In genomic region chr4:96968545-96969164, GRCm38 (mm10) we compare ENCODE assay signal across 10 mouse cellular contexts.
DNase-seq lines count a peak whose midpoint lies in the region; ATAC-seq lines count a peak whose summit lies in the region.
"Had no signal": no experiment of that assay in that cellular context is flagged by ENCODE, and none has a peak within 500 bp of the region (broad histone marks: within the 10 kb centered on the region; RNA-seq: fewer than 3 reads in every experiment).

No protein-coding gene starts in this region.

- no peak overlapping the region for H3K4me3 ChIP-seq in kidney, embryonic 15.5 days (replicated peaks)

- no peak overlapping the region for H3K4me2 ChIP-seq in kidney, embryonic 15.5 days

- no peaks in the 10 kb centered on the region for H3K27me3 ChIP-seq in kidney, embryonic 15.5 days

- H3K27ac ChIP-seq in kidney, embryonic 15.5 days = no peak overlapping the region
- H3K27ac ChIP-seq: liver, embryonic 14.5 days had no signal

- DNase-seq in kidney, postnatal 14 days = no peak
- peak; percentile 27 to 58 for DNase-seq in right cerebral cortex, postnatal 10 days (ENCODE audit: low spot score in 2 of 2)
- DNase-seq in right cerebral cortex, postnatal 14 days = no peak
- DNase-seq in left cerebral cortex, adult 18-20 months (ENCODE audit: low spot score in 2 of 2) = peak; percentile 5 to 7
- DNase-seq in right cerebral cortex, postnatal 36 days (ENCODE audit: low spot score in 2 of 2) = peak; percentile 8 to 46
- no peak for DNase-seq in adrenal gland, postnatal 14 days
- DNase-seq in thymus, postnatal 36 days = no peak
- DNase-seq: heart, adult 18-20 months had no signal

- 52% methylated on average over 10 of the region's 10 CpGs for WGBS in kidney, embryonic 15.5 days

- ATAC-seq in kidney, embryonic 15.5 days (replicated peaks; ENCODE audit: low FRiP score) = peak; percentile 75; the same call in 1 of the 2 replicates

- H3K9me3 ChIP-seq in kidney, embryonic 15.5 days (replicated peaks) = no peaks in the 10 kb centered on the region

- H3K4me1 ChIP-seq in kidney, embryonic 15.5 days = no peaks in the 10 kb centered on the region

- H3K9ac ChIP-seq in kidney, embryonic 15.5 days = no peak overlapping the region
- H3K9ac ChIP-seq: liver, embryonic 14.5 days had no signal

- no peaks in the 10 kb centered on the region for H3K36me3 ChIP-seq in kidney, embryonic 15.5 days

Comparison
In these comparisons a context has a peak if more than half of its experiments do, and no peak if none do; other contexts are left out.
1. DNase-seq: peak in right cerebral cortex, postnatal 10 days (2 of 2), left cerebral cortex, adult 18-20 months (2 of 2) and right cerebral cortex, postnatal 36 days (2 of 2); none in kidney, postnatal 14 days (single experiment), right cerebral cortex, postnatal 14 days (single experiment), adrenal gland, postnatal 14 days (single experiment) and thymus, postnatal 36 days (0 of 2).